Mouse (Mus musculus): ENCODE data around the gene Tmem107.

- no peak for TF ChIP-seq CHD2 (IDR thresholded peaks at IDR 0.05; ENCODE audit: low read depth, low read length)
- no peak for TF ChIP-seq MAFK (IDR thresholded peaks at IDR 0.05; ENCODE audit: insufficient read depth, low read depth, low read length)
- TF ChIP-seq HCFC1 (IDR thresholded peaks at IDR 0.05; ENCODE audit: borderline replicate concordance, insufficient read depth, low read length) = no peak
Measured at GRCm38 (mm10) chr11:69091566-69092385, 21.2 kb downstream of the Tmem107 start.
